Mouse (Mus musculus) intestine, embryonic 14.5 days (tissue): ENCODE measurements around the gene Usp15. TPM values are rescaled to one million over a fixed set of nuclear protein-coding genes. Genes with fewer than 3 reads are reported as not detected.

Source experiments
- ATAC-seq: fragments of 200-750 bp; cut with Nextera tagmentation; replicated peaks from 2 replicates; pipeline ENCODE4 v1.8.0; 2017; ENCODE audit warnings: low read depth, moderate number of reproducible peaks, moderate TSS enrichment, moderate library complexity; ENCODE audit not compliant: low FRiP score, low TSS enrichment
- DNase-seq: peaks from one replicate; pipeline ENCODE4 v3.0.0-alpha.2; 2018; ENCODE audit warnings: low spot score
- H3K27ac ChIP-seq: fragments of 300-500 bp; sonication (generic); 2 replicates; pipeline ENCODE4 v1.5.1; 2014; ENCODE audit warnings: low read depth, mild to moderate bottlenecking, control low read depth
- H3K27me3 ChIP-seq: fragments of 300-500 bp; sonication (generic); replicated peaks from 2 replicates; pipeline ENCODE4 v1.6.1; 2014; ENCODE audit warnings: low read length, control low read depth; ENCODE audit not compliant: control insufficient read depth, insufficient read depth
- H3K36me3 ChIP-seq: fragments of 300-500 bp; sonication (generic); 2 replicates; pipeline ENCODE4 v1.6.1; 2014; ENCODE audit warnings: low read length, control low read depth; ENCODE audit not compliant: control insufficient read depth, insufficient read depth
- H3K4me1 ChIP-seq: fragments of 300-500 bp; sonication (generic); replicated peaks from 2 replicates; pipeline ENCODE4 v1.6.1; 2014; ENCODE audit warnings: low read length, control low read depth, mixed read lengths; ENCODE audit not compliant: control insufficient read depth, insufficient read depth
- H3K4me2 ChIP-seq: fragments of 300-500 bp; sonication (generic); 2 replicates; pipeline ENCODE4 v1.6.1; 2014; ENCODE audit warnings: low read length
- H3K4me3 ChIP-seq: fragments of 300-500 bp; sonication (generic); 2 replicates; pipeline ENCODE4 v1.5.1; 2014; ENCODE audit warnings: low read depth, low read length, control low read depth, mixed read lengths
- H3K9ac ChIP-seq: fragments of 300-500 bp; sonication (generic); 2 replicates; pipeline ENCODE4 v1.6.1; 2014; ENCODE audit warnings: mild to moderate bottlenecking, low read length
- H3K9me3 ChIP-seq: fragments of 300-500 bp; sonication (generic); 2 replicates; pipeline ENCODE4 v1.6.1; 2016; ENCODE audit warnings: low read length, control low read depth; ENCODE audit not compliant: control insufficient read depth
- WGBS: fragments of 180-500 bp; shearing (Covaris S2); extraction: QIAGEN DNeasy Blood & Tissue Kit; methylation state at CpG from one replicate; pipeline ENCODE4 v1.1.7; 2014; 5-methylcytosine and 5-hydroxymethylcytosine counted together
- microRNA-seq: library from miRNA; unstranded; fragments of <30 nt; microRNA quantifications from one replicate; pipeline ENCODE4, GENCODE M21; 2016
- polyA plus RNA-seq: library from polyadenylated mRNA; unstranded; fragments of >200 nt; fragmentation: Nextera tagmentation; extraction: Ambion mirVana; gene quantifications from 2 replicates; pipeline ENCODE4 v1.2.1, GENCODE M21; 2014

The Usp15 gene
- polyA plus RNA-seq, 1 experiment from 2014 or later, result 95.7 TPM

DNA sequence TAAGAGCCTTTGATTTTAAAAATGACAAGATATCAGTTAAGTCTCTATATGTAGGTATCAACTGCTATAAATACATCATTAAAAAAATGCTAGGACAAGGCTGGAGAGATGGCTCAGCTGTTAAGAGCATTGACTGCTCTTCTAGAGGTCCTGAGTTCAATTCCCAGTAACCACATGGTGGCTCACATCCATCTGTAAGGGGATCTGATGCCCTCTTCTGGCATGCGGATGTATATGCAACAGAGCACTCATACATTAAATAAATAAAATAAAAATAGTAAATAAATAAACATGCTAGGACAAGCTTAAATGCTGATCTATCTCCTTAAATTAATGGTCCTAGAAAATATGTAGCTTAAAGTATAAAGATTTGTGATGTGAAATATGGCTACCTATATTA lies 139.7 kb downstream of the Usp15 start:
- H3K4me3 ChIP-seq, result no peak overlapping the region
- peaks cover 9% of the 10 kb centered on the region; the same call in 1 of the 2 replicates for H3K36me3 ChIP-seq
- H3K27ac ChIP-seq, result no peak overlapping the region
- no peak overlapping the region for H3K9ac ChIP-seq
- DNase-seq, result no peak
- ATAC-seq, result no peak
- H3K27me3 ChIP-seq, result no peaks in the 10 kb centered on the region
- no peak overlapping the region for H3K4me2 ChIP-seq
- no peaks in the 10 kb centered on the region for H3K4me1 ChIP-seq
- 95% methylated on average over 1 of the region's 1 CpGs for WGBS
- no peaks in the 10 kb centered on the region for H3K9me3 ChIP-seq

DNA sequence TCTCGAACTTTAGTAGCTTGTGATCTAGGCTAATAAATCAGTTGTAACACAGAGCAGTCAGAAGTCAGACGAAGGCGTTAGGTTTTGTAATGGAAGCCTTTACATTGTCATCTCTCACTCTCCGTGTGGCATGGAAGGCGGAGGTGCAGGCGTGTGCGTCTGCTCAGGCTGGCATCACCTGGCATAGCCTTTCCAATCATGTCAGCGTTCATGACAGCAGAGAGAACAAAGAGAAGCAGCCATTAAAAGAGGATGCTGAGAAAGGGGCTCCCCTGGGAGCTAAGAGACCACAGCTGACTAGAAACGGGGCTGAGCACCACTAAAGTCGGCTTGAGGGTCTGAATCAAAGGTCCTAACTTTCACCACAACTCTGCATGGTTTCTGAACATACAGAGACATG lies 140.3 kb downstream of the Usp15 start:
- Histone ChIP-seq H3K4me1 (no peaks in the 10 kb centered on the region), H3K36me3 (peaks cover 11% of the 10 kb centered on the region), H3K27me3 (no peaks in the 10 kb centered on the region), H3K9me3 (no peaks in the 10 kb centered on the region), H3K4me3 (no peak overlapping the region), H3K4me2 (no peak overlapping the region), H3K9ac (no peak overlapping the region), H3K27ac (no peak overlapping the region)
- WGBS, result 88% methylated on average over 10 of the region's 10 CpGs
- DNase-seq (no peak), ATAC-seq (no peak)

DNA sequence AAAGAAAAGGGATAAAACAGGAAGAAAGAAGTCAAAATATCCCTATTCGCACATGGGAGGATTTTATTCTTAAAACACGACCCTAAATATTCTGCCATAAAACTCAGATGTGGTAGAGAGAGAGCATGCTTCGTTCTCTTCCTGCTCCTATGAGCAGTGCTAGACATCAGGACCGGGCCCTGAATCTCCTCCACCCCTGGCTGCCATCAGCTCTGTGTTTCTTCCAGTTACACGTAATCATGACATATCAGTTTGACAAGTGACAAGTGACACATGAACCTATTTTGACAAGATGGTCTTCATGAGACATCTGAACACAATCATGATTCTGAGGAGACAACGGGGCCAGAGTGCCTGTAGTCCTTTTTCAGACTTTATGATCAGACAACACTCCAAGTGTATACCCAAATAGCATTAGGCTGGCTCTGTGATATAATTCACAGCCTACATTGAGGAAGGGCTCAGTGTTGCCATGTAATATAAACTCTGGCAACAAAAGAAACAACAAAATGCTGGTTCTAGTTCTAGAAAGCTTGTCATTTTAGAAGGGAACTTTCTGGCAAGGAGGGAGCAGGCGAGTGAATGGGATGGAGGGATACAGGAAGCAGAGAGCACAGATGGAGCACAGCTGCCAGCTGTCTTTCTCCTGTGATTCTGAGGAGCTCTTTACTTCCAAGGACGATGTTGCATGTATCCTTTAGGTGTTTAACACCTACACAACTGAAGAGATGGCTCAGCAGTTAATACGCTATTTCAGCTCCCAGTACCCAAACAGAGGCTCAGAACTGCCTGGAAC lies 141.4 kb downstream of the Usp15 start:
- Histone ChIP-seq H3K27me3 (no peaks in the 10 kb centered on the region), H3K27ac (no peak overlapping the region; the same call in 1 of the 2 replicates), H3K4me1 (no peaks in the 10 kb centered on the region), H3K9me3 (no peaks in the 10 kb centered on the region), H3K36me3 (peaks cover 21% of the 10 kb centered on the region), H3K4me2 (no peak overlapping the region), H3K9ac (no peak overlapping the region), H3K4me3 (no peak overlapping the region)
- ATAC-seq (no peak), DNase-seq (no peak)
- 84% methylated on average over 9 of the region's 9 CpGs for WGBS

Small RNA genes lying within 50 kb of the gene (microRNA-seq; reads per million reads assigned to microRNA genes)
- gene Gm27920, result not detected

Other genes starting within 250 kb of the Usp15 start
- 28.7 TPM in 2 replicates for gene Mon2, start 120.5 kb downstream of the Usp15 start, polyA plus RNA-seq
- gene Fam19a2, start 67.0 kb upstream of the Usp15 start, polyA plus RNA-seq, result 2.8 and 3.6 TPM in 2 replicates